Mouse (Mus musculus) forebrain, embryonic 12.5 days (tissue): ENCODE measurements around the gene Rabl3. TPM values are rescaled to one million over a fixed set of nuclear protein-coding genes. Genes with fewer than 3 reads are reported as not detected.

Experiments
- ATAC-seq: fragments of 200-750 bp; cut with Nextera tagmentation; 2 replicates; pipeline ENCODE4 v1.8.0; 2017; ENCODE audit warnings: moderate TSS enrichment; ENCODE audit not compliant: low FRiP score
- H3K27ac ChIP-seq: fragments of 300-500 bp; sonication (generic); 2 replicates; pipeline ENCODE4 v1.5.1; 2016; ENCODE audit warnings: mild to moderate bottlenecking
- H3K27me3 ChIP-seq: fragments of 300-500 bp; sonication (generic); 2 replicates; pipeline ENCODE4 v1.6.1; 2016; ENCODE audit warnings: mild to moderate bottlenecking
- H3K36me3 ChIP-seq: fragments of 300-500 bp; sonication (generic); replicated peaks from 2 replicates; pipeline ENCODE4 v1.6.1; 2016; ENCODE audit warnings: mild to moderate bottlenecking
- H3K4me1 ChIP-seq: fragments of 300-500 bp; sonication (generic); 2 replicates; pipeline ENCODE4 v1.6.1; 2016
- H3K4me2 ChIP-seq: fragments of 300-500 bp; sonication (generic); 2 replicates; pipeline ENCODE4 v1.6.1; 2016; ENCODE audit warnings: mild to moderate bottlenecking, moderate library complexity
- H3K4me3 ChIP-seq: fragments of 300-500 bp; sonication (generic); replicated peaks from 2 replicates; pipeline ENCODE4 v1.5.1; 2016; ENCODE audit warnings: mild to moderate bottlenecking
- H3K9ac ChIP-seq: fragments of 300-500 bp; sonication (generic); 2 replicates; pipeline ENCODE4 v1.6.1; 2016; ENCODE audit warnings: mild to moderate bottlenecking
- H3K9me3 ChIP-seq: fragments of 300-500 bp; sonication (generic); 2 replicates; pipeline ENCODE4 v1.6.1; 2016
- WGBS: fragments of 180-500 bp; shearing (Covaris S2); methylation state at CpG from one replicate; pipeline ENCODE4 v1.1.7; 2016; 5-methylcytosine and 5-hydroxymethylcytosine counted together
- polyA plus RNA-seq: library from polyadenylated mRNA; unstranded; fragments of >200 nt; fragmentation: Nextera tagmentation; extraction: Ambion mirVana; gene quantifications from 2 replicates; pipeline ENCODE4 v1.2.1, GENCODE M21; 2016

The Rabl3 gene
- polyA plus RNA-seq, 1 experiment from 2014 or later: 35.1 TPM

DNA sequence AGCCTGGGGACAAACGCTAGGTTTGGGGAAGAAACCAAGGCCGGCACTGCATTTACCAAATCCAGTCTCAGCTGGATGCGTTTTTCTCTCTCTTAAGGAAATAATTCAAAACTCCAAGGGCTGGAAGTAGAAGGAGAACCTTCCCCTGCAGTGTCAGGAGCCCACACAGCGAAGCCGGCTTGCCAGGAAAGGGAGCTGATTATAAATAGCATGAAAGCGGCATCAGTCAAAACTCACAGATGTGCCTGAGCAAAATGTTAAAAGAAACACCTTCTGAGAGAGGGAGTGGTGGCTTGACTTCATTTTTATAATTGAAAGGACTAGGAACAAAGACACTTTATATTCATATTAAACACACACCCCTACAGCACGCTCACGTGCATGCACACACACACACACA, 70.6 kb downstream of the Rabl3 start:
- Histone ChIP-seq H3K9ac (no peak overlapping the region), H3K4me1 (peaks cover 4% of the 10 kb centered on the region; the same call in 1 of the 2 replicates), H3K4me3 (no peak overlapping the region), H3K4me2 (no peak overlapping the region), H3K27me3 (no peaks in the 10 kb centered on the region), H3K9me3 (no peaks in the 10 kb centered on the region), H3K36me3 (no peaks in the 10 kb centered on the region), H3K27ac (no peak overlapping the region)
- ATAC-seq: no peak
- 82% methylated on average over 8 of the region's 8 CpGs for WGBS

DNA sequence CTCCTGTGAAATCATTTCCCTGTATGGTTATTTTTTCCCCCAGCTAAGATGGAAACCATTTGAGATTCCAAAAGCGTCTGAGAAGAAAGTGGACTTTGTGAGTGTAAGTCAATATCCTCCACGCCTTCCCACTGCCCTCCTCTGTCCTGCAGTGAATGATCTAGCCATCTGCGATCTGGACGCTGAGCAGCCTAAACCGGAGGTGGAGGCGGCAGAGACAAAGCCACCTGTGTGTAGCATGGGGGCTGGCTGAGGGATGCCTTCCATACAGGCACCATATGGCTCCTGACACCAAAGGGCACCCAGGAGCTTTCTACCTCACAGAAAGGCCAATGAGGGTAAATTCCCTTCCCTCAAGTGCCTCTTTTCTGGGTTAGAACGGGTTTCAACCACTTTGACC, 71.4 kb downstream of the Rabl3 start:
- no peaks in the 10 kb centered on the region for H3K27me3 ChIP-seq
- no peaks in the 10 kb centered on the region for H3K9me3 ChIP-seq
- no peak overlapping the region for H3K4me2 ChIP-seq
- H3K4me1 ChIP-seq: peaks cover 4% of the 10 kb centered on the region; the same call in 1 of the 2 replicates
- 75% methylated on average over 7 of the region's 7 CpGs for WGBS
- H3K27ac ChIP-seq: no peak overlapping the region
- no peak for ATAC-seq
- no peak overlapping the region for H3K9ac ChIP-seq
- H3K36me3 ChIP-seq: no peaks in the 10 kb centered on the region
- H3K4me3 ChIP-seq: no peak overlapping the region

DNA sequence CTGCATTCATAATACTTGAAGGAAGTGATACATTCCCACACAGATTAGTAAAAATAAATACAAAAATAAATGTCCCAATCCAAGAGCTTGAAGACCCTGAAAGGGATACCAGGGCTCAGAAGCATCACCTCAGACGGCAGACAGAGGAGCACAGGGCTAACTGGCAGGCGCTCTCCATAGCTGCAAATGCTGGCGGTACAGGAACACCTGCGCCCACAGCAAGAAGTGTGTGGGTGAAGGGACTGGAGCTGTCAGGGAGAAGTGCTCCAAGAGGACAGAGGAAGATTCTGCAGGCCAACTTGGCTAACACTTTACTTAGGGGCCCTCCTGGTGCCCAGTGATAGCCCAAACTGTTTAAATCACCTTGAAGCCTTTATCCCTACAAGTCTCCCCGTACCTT, 72.3 kb downstream of the Rabl3 start:
- H3K36me3 ChIP-seq: no peaks in the 10 kb centered on the region
- no peak overlapping the region for H3K9ac ChIP-seq
- peaks cover 4% of the 10 kb centered on the region; the same call in 1 of the 2 replicates for H3K4me1 ChIP-seq
- no peaks in the 10 kb centered on the region for H3K27me3 ChIP-seq
- no peak overlapping the region for H3K4me3 ChIP-seq
- H3K27ac ChIP-seq: no peak overlapping the region
- no peaks in the 10 kb centered on the region for H3K9me3 ChIP-seq
- no peak overlapping the region for H3K4me2 ChIP-seq
- 95% methylated on average over 5 of the region's 5 CpGs for WGBS
- no peak for ATAC-seq

DNA sequence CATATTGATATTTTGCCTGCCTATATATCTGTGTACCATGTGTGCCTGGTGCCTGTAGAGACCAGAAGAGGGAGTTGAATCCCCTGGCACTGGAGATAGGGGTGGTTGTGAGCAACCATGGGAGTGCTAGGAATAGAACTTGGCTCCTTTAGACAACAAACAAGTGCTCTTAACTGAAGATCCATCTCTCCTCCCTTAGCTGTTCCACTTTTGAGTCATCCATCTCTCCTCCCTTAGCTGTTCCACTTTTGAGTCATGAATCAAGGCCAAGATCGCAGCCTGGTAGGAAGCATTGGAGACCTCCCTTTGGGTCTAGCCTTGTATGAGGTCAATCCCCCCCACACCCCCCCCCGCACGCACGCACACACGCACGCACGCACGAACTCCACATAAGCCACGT, 74.9 kb downstream of the Rabl3 start:
- no peak overlapping the region for H3K4me2 ChIP-seq
- 92% methylated on average over 9 of the region's 9 CpGs for WGBS

DNA sequence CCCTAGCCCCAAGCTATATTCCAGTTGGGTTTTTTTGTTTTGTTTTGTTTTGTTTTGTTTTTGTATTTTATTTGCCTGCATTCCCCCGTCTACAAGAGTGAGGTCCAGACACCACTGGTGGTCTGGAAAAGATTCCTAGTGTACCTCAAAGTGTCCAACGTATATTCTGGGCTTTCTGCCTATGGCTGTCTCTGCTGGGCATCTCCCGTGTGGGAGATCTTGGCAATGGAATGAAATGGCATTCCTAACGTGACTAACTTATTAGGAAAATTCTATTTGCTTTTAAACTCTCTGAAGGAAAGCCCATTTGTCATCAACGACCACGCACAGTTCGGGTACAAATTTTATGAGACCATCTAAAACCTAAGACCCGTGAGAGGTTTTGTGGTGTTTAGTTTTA, 75.7 kb downstream of the Rabl3 start:
- peaks cover 4% of the 10 kb centered on the region; the same call in 1 of the 2 replicates for H3K4me1 ChIP-seq
- no peak overlapping the region for H3K9ac ChIP-seq
- no peaks in the 10 kb centered on the region for H3K27me3 ChIP-seq
- no peaks in the 10 kb centered on the region for H3K9me3 ChIP-seq
- no peak overlapping the region for H3K4me3 ChIP-seq
- no peak overlapping the region for H3K4me2 ChIP-seq
- ATAC-seq: no peak
- 84% methylated on average over 8 of the region's 8 CpGs for WGBS
- no peak overlapping the region for H3K27ac ChIP-seq
- H3K36me3 ChIP-seq: no peaks in the 10 kb centered on the region

More for the DNA sequence above, 74.9 kb downstream of the Rabl3 start:
- no peak for ATAC-seq
- Histone ChIP-seq H3K9me3 (no peaks in the 10 kb centered on the region), H3K9ac (no peak overlapping the region), H3K4me1 (peaks cover 9% of the 10 kb centered on the region; the same call in 1 of the 2 replicates), H3K36me3 (no peaks in the 10 kb centered on the region), H3K4me3 (no peak overlapping the region), H3K27ac (no peak overlapping the region), H3K27me3 (no peaks in the 10 kb centered on the region)

DNA sequence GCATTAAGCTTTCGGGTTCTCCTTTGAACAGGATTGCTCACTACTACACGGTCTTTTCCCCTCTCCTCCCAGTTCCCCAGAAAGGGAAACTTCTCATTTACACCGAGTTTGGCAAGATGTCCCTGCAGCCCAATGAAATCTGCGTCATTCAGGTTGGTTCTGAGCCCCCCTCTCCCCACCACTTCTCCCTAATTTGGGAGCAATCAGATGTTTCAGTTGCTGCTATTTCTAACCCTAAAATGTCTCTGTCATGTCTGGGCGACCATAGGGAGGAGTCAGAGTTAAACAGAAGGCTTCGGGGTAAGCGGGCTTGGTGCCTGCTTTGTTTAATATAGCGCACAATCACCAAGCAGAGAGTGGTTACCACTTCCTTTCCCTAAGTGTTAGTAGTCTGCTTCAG, 76.4 kb downstream of the Rabl3 start:
- Histone ChIP-seq H3K27me3 (no peaks in the 10 kb centered on the region), H3K9ac (no peak overlapping the region), H3K4me3 (no peak overlapping the region), H3K4me2 (no peak overlapping the region), H3K36me3 (no peaks in the 10 kb centered on the region), H3K27ac (no peak overlapping the region), H3K4me1 (peaks cover 4% of the 10 kb centered on the region; the same call in 1 of the 2 replicates), H3K9me3 (no peaks in the 10 kb centered on the region)
- 77% methylated on average over 8 of the region's 8 CpGs for WGBS
- no peak for ATAC-seq

DNA sequence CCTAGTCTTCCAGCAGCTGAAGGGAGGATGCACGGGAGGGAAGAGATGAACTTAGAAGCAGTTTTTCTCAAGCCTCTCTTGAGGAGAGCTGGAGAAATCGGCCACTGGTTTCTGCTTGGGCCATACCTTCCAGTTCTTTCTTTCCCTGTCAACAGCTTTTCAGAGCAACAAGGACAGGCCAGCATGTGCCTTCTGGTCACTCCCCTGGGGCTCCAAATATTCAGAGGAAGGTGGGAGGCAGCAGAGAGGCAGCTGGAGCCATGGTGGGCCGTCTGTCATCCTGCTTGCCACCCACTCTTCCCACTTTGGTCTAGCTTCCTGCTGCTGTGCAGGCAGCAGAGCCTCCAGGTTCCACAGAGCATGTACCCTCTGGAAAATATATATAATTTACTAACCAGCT, 78.0 kb downstream of the Rabl3 start:
- 43% methylated on average over 3 of the region's 3 CpGs for WGBS
- ATAC-seq: peak; percentile 58; the same call in 1 of the 2 replicates
- Histone ChIP-seq H3K27ac (no peak overlapping the region), H3K27me3 (no peaks in the 10 kb centered on the region), H3K9me3 (no peaks in the 10 kb centered on the region), H3K4me2 (no peak overlapping the region), H3K4me3 (no peak overlapping the region), H3K36me3 (no peaks in the 10 kb centered on the region), H3K9ac (no peak overlapping the region), H3K4me1 (peaks cover 4% of the 10 kb centered on the region; the same call in 1 of the 2 replicates)

Other genes starting within 250 kb of the Rabl3 start
- 3.9 and 4.1 TPM in 2 replicates for gene Stxbp5l, start 154.9 kb upstream of the Rabl3 start, polyA plus RNA-seq
- gene Gtf2e1, start 96 bp upstream of the Rabl3 start, polyA plus RNA-seq: 49.3 and 52.6 TPM in 2 replicates
- gene Hgd, start 40.3 kb downstream of the Rabl3 start, polyA plus RNA-seq: 0.23 and 0.45 TPM in 2 replicates
- 77.0 and 79.2 TPM in 2 replicates for gene Ndufb4, start 114.6 kb downstream of the Rabl3 start, polyA plus RNA-seq
- gene Fstl1, start 237.0 kb downstream of the Rabl3 start, polyA plus RNA-seq: 146 and 173 TPM in 2 replicates